Mouse (Mus musculus) ES-E14 (cell line): ENCODE results near the gene Eva1a.

Source experiments
- CHD2 ChIP-seq: IDR thresholded peaks from 2 replicates; pipeline ENCODE4 v1.6.1; 2014; ENCODE audit warnings: mild to moderate bottlenecking, low read depth, low read length, inconsistent platforms
- HCFC1 ChIP-seq: IDR thresholded peaks from 2 replicates; pipeline ENCODE4 v1.6.1; 2012; ENCODE audit warnings: low read length, inconsistent platforms, borderline replicate concordance; ENCODE audit not compliant: insufficient read depth
- MAFK ChIP-seq: IDR thresholded peaks from 2 replicates; pipeline ENCODE4 v1.6.1; 2014; ENCODE audit warnings: mild to moderate bottlenecking, low read depth, low read length, inconsistent platforms; ENCODE audit not compliant: insufficient read depth
- ZC3H11A ChIP-seq: IDR thresholded peaks from 2 replicates; pipeline ENCODE4 v1.6.1; 2012; ENCODE audit warnings: low read depth, mild to moderate bottlenecking, inconsistent platforms, low read length, borderline replicate concordance
- ZNF384 ChIP-seq: IDR thresholded peaks from 2 replicates; pipeline ENCODE4 v1.6.1; 2012; ENCODE audit warnings: low read depth, low read length, inconsistent platforms

DNA sequence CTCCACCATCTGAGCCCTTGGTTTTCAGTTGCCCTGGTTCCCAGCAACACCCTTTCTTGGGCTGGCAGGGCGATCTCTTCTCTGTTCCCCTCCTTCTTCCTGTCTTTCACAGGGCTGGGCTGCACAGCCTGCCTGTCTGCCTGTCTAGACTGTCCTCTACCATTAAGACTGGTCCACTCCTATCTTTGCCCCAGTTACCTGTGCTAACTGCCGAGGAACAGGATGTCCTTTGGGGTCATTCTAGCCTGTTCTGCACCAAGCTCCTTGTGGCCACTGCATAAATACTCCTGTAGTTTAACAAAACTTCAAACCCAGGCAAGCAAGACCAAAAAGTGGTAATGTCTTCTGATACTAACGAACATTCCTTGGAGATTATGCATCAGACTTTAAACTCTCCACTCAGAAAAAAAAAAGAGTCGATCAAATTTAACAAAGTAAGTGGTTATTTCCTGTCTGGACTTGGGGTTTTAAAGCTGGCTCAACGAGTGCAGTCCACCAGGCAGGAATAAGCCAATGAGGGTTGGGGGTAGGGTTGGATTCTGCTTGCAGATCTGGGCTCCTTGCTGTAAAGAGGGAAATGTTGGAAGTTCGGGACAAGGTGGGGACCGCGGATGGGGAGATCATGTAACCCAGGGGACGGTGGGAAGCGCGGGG, at the start of gene Eva1a:
- TF ChIP-seq CHD2 (no peak), ZNF384 (no peak), MAFK (no peak), ZC3H11A (no peak), HCFC1 (no peak)
